In the genomic region with DNA sequence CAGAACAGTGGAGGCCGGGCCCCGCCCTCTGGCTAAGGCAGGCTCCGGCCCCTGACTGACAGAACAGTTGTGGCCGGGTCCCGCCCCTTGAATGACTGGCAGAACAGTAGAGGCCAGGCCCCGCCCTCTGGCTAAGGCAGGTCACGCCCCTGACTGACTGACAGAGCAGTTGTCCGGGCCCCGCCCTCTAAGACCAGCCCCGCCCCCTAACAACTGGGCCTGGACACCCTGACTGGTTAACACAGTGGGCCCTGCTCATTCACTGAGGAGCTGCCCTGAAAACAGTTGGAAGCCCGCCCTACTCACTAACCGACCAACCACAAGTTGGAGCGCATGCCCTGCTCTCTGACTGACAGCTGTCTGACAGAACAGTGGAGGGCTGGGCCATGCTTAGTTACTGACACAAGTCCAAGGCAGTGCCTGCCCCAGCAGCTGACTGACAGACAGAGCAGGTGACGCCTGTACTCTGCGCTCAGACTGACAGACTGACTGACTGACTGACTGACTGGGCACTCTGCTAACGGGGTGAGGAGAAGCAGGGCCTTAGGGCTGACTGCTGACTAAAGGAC, we compare ENCODE assay signal across 8 mouse cellular contexts. TPM values are rescaled to one million over a fixed set of nuclear protein-coding genes. Genes with fewer than 3 reads are reported as not detected.
A peak's percentile ranks its signal among the peaks of the same experiment; 100 is the strongest.
DNase-seq lines count a peak whose midpoint lies in the region; ATAC-seq and TF ChIP-seq lines count a peak whose summit lies in the region.

No protein-coding gene starts in this region.

- 13% methylated on average over 16 of the region's 16 CpGs for WGBS in heart, embryonic 16.5 days
- 16% methylated on average over 16 of the region's 16 CpGs for WGBS in lung, postnatal 0 days

- no peak overlapping the region for H3K4me3 ChIP-seq in heart, embryonic 16.5 days (ENCODE audit: low read length)
- no peak overlapping the region for H3K4me3 ChIP-seq in lung, postnatal 0 days (ENCODE audit: low read depth, low read length)

- peak overlapping the region; percentile 44 for H3K27ac ChIP-seq in heart, embryonic 16.5 days (ENCODE audit: low read length)
- H3K27ac ChIP-seq in lung, postnatal 0 days (ENCODE audit: low read length): peak overlapping the region; percentile 16; the same call in 1 of the 2 replicates

- ATAC-seq in erythroblast, adult 5-6 weeks (replicated peaks; ENCODE audit: low FRiP score, poor library complexity, severe bottlenecking): peak; percentile 80
- ATAC-seq in heart, embryonic 16.5 days (replicated peaks; ENCODE audit: extremely low read depth, insufficient read depth, low FRiP score): peak; percentile 81
- ATAC-seq in lung, postnatal 0 days: peak; percentile 95
- ATAC-seq in neutrophil, adult 5-6 weeks (ENCODE audit: extremely low read depth, insufficient number of reproducible peaks, low FRiP score, poor library complexity, severe bottlenecking): peak; percentile 21
- no peak for ATAC-seq in activated CD4-positive, CD25-positive, alpha-beta regulatory T cell, adult 4 months

- peak; percentile 88 for DNase-seq in 3134 (ENCODE audit: extremely low read depth, insufficient read length, low spot score)
- peak; percentile 94 to 96 for DNase-seq in adrenal gland, adult (ENCODE audit: inconsistent age in 2 of 2, low spot score in 1 of 2)
- peak; percentile 70 to 86 for DNase-seq in kidney, postnatal 25 days
- peak; percentile 95 for DNase-seq in lung, postnatal 0 days (ENCODE audit: low spot score)

- no peak for TF ChIP-seq EP300 in lung, postnatal 0 days (IDR thresholded peaks at IDR 0.05)

- 0 out of 2 replicates have a peak overlapping the region, but pooled peaks have one; percentile 4 for H3K9ac ChIP-seq in heart, embryonic 16.5 days (ENCODE audit: low read length)
- H3K9ac ChIP-seq in lung, postnatal 0 days (replicated peaks; ENCODE audit: low read depth): no peak overlapping the region

- TF ChIP-seq CTCF in lung, postnatal 0 days (IDR thresholded peaks at IDR 0.05): no peak

- no peaks in the 10 kb centered on the region; the same call in 1 of the 2 replicates for H3K27me3 ChIP-seq in heart, embryonic 16.5 days (ENCODE audit: control insufficient read depth, insufficient read depth, low read length)
- no peaks in the 10 kb centered on the region for H3K27me3 ChIP-seq in lung, postnatal 0 days (replicated peaks; ENCODE audit: insufficient read depth, low read length)

- H3K4me1 ChIP-seq in heart, embryonic 16.5 days (ENCODE audit: control insufficient read depth, insufficient read depth, low read length): peaks cover 24% of the 10 kb centered on the region
- peaks cover 8% of the 10 kb centered on the region; the same call in 1 of the 2 replicates for H3K4me1 ChIP-seq in lung, postnatal 0 days (ENCODE audit: insufficient read depth, low read depth, low read length)

- H3K9me3 ChIP-seq in heart, embryonic 16.5 days (replicated peaks; ENCODE audit: control insufficient read depth, low read length): no peaks in the 10 kb centered on the region
- no peaks in the 10 kb centered on the region for H3K9me3 ChIP-seq in lung, postnatal 0 days (ENCODE audit: low read length)

- H3K36me3 ChIP-seq in heart, embryonic 16.5 days (ENCODE audit: control insufficient read depth, insufficient read depth): no peaks in the 10 kb centered on the region
- no peaks in the 10 kb centered on the region for H3K36me3 ChIP-seq in lung, postnatal 0 days (ENCODE audit: insufficient read depth, low read length)

- no peak overlapping the region for H3K4me2 ChIP-seq in heart, embryonic 16.5 days (ENCODE audit: low read depth, low read length)
- no peak overlapping the region for H3K4me2 ChIP-seq in lung, postnatal 0 days (replicated peaks; ENCODE audit: low read depth, low read length)

RNA-seq across cellular contexts. Expression of a gene that starts 56.1 kb away (rescaled TPM):
- 0.42 and 1.2 TPM in 2 replicates for total RNA-seq in erythroblast, adult 5-6 weeks (2015; ENCODE audit: low replicate concordance)
- 0.28 and 0.85 TPM in 2 replicates for total RNA-seq in erythroblast, adult 5-6 weeks (2017; ENCODE audit: low replicate concordance)
- polyA plus RNA-seq in heart, embryonic 16.5 days (2015; fragmentation: Nextera tagmentation; extraction: Ambion mirVana): 14.9 and 16.4 TPM in 2 replicates
- polyA plus RNA-seq in lung, postnatal 0 days (2015; fragmentation: Nextera tagmentation; extraction: Ambion mirVana): 6.3 and 6.9 TPM in 2 replicates
- total RNA-seq in neutrophil, adult 5-6 weeks (2017): 0.23 and 0.49 TPM in 2 replicates
- polyA plus RNA-seq in activated CD4-positive, CD25-positive, alpha-beta regulatory T cell, adult 4 months (2017; shearing (Covaris generic)): under 1 TPM; 0.24 to 0.60 TPM
